Mouse (Mus musculus) megakaryocyte progenitor cell, adult 5-6 weeks (primary cell): ENCODE measurements at regions not wholly inside any gene's neighbourhood (a gene's known extent, or its start where the extent isn't known, plus 50 kb on each side); places are given as distances from the start of the nearest gene placed in this dataset.

ENCODE experiments used
- ATAC-seq: replicated peaks from 2 replicates; pipeline ENCODE4 v1.8.0; 2016; ENCODE audit warnings: mild to moderate bottlenecking, moderate TSS enrichment, inconsistent platforms; ENCODE audit not compliant: poor library complexity

GRCm38 (mm10) chr11:40624126-40624778 lies 70.8 kb downstream of the Mat2b start:
- no peak for ATAC-seq

- no peak for ATAC-seq
Observed at GRCm38 (mm10) chr11:40620036-40620435, 75.0 kb downstream of the Mat2b start.

GRCm38 (mm10) chr11:40603008-40603407 lies 92.0 kb downstream of the Mat2b start:
- ATAC-seq: no peak

GRCm38 (mm10) chr11:40601572-40601909 lies 93.5 kb downstream of the Mat2b start:
- peak; percentile 72 for ATAC-seq

DNA sequence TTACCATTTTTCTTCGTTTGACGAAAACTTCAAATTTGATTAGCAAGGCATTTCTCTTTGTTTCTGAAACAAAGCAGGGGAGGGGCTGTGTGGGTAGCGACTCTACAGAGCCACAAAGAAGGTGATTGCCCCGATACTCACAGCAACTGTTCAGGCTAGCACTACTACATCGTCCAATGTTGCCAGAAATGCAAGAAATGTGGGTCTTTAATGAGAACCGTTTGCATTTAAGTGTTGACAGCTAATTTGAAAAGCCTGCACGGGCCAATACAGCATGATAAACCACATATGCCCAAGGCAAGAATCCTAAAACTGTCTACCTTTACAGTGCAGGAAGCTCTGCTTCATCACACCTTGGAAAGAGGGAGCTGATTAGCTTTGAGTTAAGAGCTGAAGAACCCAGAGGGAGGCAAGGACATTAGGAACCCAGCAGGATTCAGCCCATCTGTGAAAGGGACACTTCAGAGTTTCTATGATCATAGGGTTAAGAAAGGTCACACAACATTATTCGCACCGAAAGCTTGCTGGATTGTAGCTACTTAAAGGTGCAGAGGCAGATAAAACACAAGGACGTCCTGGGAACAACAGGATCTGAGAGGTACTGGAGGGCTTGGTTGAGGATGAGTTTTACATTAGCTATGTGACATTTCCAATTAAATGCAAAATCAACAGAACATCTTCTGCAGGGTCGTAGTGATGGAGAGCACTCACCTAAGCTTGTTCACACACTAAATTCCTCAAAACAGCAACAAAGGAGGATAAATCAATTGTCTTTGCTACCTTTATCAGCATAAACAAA lies 94.0 kb downstream of the Mat2b start:
- no peak for ATAC-seq

- ATAC-seq: 0 out of 2 replicates have a peak, but pooled peaks have one; percentile 17
Observed at GRCm38 (mm10) chr11:40599956-40600772, 94.8 kb downstream of the Mat2b start.

GRCm38 (mm10) chr11:40596347-40596746 lies 98.7 kb downstream of the Mat2b start:
- ATAC-seq: no peak

DNA sequence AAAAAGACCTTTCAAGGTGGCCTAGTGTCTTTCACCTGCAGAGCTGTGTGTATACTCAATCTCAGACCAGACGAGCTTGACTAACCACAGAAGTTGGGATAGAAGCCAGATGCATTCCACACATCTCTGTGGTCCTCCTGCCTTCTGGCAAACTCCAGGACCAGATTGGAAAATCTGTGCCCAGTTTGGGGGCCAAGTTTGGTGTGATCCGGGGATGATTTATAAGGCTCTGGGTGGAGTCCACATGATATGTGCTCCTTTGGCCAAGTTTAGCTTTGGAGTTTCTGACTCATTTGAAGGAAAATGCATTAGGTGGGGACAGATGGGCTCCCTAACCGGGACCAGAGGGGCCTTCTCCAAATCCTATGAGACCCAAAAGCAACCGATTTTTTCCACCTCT lies 102.9 kb downstream of the Mat2b start:
- ATAC-seq: no peak

DNA sequence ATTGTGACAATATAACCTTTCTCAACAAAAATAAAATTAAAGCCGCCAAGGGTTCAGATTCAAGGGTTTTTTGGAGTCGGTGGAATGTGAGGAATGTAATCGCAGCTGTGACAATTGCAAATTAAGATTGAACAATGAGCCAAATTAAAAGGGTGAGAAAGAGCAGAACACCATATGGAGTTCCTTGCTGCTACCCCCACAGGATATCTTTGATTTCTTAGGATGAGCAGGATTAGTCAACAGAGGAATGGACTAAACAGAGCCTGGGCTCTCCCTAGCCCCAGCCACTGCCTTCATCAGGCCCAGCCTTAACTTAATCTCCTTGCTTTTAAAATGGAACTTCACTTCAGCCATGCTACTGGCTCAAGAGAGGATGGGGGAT lies 121.3 kb downstream of the Mat2b start:
- ATAC-seq: no peak

- no peak for ATAC-seq
Observed at GRCm38 (mm10) chr11:40572953-40573757, 121.8 kb downstream of the Mat2b start.

GRCm38 (mm10) chr11:40562866-40563265 lies 132.1 kb downstream of the Mat2b start:
- ATAC-seq: no peak

- ATAC-seq: no peak
Observed at GRCm38 (mm10) chr11:40561983-40562382, 133.0 kb downstream of the Mat2b start.

DNA sequence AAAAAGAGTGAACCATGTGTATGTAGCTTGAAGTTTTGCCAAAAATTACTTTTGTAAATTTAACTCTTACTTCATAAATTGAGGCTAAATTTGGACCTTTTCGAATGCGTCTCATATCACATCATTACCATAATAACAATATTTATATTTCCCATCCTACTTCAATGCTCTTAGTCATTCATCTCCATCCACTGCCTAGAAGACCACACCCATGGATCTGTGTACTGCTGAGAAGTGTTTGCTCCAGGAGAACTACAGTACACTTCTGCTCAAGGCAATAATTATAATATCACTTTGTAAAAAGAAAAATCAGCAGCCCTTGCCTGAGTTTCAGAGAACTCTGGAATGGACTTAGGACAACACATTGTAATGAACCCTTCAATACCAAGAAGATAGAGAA lies 133.6 kb downstream of the Mat2b start:
- no peak for ATAC-seq

DNA sequence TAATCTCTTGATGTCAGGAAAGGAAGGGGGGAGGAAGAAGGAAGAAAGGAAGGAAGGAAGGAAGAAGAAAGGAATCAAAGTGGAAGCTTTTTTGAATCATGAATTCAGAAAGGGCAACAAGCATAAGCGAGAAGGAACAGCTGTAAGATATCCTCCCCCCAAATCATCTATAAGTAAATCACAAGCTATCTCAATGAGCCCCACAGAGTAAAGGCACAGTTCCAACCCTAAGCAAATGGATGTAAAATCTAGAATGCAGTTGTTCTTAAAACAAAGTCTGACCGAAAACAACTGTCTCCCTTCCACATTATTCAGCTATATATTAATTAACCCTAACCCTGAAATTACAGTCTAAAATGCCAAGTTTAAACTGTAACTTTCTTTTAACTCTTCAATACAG lies 136.5 kb downstream of the Mat2b start:
- ATAC-seq: no peak

DNA sequence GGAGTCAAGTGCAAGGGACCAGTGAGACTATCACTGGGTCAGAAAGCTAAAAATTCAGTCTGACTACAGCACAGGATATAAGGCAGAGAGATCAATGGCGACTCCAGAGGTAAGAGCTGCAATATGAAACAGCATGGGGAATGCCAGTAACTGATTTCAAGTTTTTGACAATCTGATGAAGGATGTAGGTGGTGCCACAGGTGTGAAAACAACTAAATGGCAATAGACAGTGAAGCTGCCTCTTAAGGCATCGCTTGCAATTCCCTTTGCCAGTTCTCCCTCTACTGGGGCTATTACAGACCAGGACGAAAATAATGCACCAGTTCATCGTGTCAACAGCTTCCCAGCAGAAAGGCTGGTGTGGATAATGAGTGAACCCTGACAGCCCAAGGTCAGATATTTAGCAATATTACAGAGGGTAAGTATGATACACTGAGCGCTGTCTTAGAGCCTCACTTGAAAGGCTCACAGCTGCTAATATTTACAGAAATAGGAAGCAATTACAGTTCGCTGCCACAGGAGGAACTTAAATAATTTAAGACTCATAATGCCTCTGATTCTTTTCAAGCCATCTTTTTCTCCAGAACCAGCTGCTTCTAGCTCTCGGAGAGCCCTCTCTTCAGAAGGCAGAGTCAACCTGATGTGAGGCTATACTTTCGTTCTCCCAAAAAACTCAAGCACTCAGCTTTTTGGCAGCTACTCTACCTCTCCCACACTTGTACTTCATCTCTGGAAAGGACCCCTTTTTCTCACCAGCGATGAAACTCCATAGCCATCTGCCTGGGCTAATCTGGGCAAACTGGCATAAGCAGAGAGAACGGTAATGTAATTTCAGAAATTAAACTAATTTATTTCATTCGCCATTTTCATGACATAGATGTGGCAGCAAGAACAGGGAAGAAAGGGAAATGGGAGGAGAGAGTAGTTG lies 139.9 kb downstream of the Mat2b start:
- ATAC-seq: no peak

DNA sequence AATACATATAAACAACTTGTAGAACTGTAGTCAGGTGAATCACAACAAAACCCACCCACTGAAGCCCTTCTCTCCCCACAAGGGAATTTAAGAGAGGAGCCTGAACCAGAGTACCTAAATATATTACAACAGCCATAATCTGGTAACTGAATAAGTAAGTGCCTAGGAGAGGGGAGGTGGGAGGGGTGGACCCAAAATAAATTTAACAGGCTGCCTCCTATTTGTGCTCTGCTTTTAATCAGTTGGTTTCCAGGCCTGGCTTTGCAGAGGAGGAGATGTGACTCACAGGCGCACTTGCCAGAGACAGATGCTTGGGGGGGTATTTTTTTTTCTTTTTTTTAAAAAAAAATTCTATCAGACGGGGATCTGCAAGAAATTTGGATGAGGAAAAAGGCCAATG lies 142.9 kb downstream of the Mat2b start:
- ATAC-seq: no peak

DNA sequence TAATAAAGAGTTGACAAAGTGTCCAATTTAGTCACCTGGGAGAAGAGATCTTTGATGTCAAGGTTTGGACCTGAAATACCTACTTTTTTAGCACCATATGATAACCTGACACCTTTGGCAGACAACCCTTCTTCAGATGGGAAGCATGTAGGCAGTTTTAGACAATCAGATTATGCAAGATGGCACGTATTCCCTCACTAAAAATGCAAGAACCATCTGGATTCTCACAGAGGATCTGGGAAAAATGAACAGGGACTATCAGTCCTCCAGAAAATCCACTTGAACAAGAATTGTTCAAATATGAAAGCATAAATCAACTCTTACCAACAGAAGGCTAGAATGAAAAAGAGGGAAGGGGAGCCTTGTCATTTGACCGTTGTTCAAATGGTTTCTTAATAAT lies 148.4 kb downstream of the Mat2b start:
- no peak for ATAC-seq

DNA sequence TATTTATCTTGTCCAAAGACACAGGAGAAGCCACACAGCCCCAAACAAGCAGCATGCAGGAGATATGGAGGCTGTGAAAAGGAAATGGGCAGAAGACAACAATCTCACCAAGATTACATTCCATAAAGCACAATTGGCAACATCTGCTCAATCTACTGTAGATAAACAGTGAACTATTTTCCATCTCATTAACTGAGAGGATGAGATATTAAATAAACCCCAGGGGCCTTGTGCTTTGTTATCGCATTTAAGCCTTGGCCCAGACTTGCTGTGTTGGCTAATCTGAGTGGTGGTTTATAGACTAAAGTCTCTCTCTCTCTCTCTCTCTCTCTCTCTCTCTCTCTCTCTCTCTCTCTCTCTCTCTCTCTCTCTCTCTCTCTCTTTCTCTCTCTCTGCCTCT lies 149.5 kb downstream of the Mat2b start:
- no peak for ATAC-seq

DNA sequence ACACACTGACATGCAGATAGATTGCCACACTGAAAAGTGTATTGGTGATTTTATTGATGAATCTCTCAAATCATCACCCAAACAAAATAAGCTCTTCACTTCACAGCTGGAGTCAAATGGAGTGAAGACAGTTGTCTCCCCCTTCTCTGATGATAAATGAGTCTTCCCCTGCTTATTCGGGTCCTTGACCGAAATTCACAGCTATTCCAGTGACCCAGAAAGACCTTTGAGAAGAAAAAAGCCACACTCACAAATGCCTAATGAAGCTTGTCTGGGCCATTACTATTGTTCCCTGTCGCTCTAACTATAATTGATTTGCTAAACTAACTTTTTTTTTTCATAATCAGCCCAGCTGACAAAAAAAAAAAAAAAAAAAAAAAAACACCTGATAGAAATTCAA lies 154.8 kb downstream of the Mat2b start:
- ATAC-seq: no peak

- ATAC-seq: no peak
Observed at GRCm38 (mm10) chr11:40539776-40540175, 155.2 kb downstream of the Mat2b start.
